Mouse (Mus musculus) E14TG2a.4 (cell line): Measurements from ENCODE around the gene Sugct.

Experiments
- CTCF ChIP-seq: conservative IDR thresholded peaks from 2 replicates; pipeline ENCODE4 v1.5.1; 2014; ENCODE audit warnings: low read length
- NANOG ChIP-seq: IDR thresholded peaks from 2 replicates; pipeline ENCODE4 v1.6.1; 2014; ENCODE audit warnings: borderline replicate concordance, low read length, mixed read lengths

DNA sequence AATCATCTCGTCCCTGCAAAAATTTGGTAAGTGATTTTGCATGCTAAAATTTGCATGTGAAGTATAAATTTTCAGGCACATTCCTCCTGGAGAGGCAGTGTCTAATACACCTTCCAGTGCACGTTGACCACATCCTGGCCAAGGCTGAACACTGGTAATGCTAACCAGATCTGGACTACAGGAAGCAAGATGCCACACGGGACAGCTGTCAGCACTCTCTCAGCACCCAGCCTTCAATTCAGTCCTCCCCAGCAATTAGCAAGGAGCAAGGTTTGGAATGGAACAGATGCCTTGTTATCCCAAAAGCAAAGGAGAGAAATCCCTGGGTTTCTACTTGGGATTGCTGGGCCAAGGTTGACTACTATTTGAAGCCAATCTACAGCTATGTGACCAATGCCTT is 529.4 kb downstream of the Sugct start:
- no peak for TF ChIP-seq CTCF
- no peak for TF ChIP-seq NANOG
